Mouse (Mus musculus) spleen, postnatal 10 days (tissue): Measurements from ENCODE around the gene Coro2b.
A peak's percentile ranks its signal among the peaks of the same experiment; 100 is the strongest.

Experiments used
- DNase-seq, 2 experiments: peaks; one replicate each; pipeline ENCODE4 v3.0.0; 2021 to 2022; ENCODE audit warnings: low spot score in 2 of 2

Coro2b gene

GRCm38 (mm10) chr9:62438085-62438754 lies 98.6 kb downstream of the Coro2b start:
- DNase-seq = no peak

- DNase-seq = no peak
Measured at GRCm38 (mm10) chr9:62437446-62437845, 99.4 kb downstream of the Coro2b start.

GRCm38 (mm10) chr9:62435613-62436318 lies 101.1 kb downstream of the Coro2b start:
- DNase-seq = no peak

DNA sequence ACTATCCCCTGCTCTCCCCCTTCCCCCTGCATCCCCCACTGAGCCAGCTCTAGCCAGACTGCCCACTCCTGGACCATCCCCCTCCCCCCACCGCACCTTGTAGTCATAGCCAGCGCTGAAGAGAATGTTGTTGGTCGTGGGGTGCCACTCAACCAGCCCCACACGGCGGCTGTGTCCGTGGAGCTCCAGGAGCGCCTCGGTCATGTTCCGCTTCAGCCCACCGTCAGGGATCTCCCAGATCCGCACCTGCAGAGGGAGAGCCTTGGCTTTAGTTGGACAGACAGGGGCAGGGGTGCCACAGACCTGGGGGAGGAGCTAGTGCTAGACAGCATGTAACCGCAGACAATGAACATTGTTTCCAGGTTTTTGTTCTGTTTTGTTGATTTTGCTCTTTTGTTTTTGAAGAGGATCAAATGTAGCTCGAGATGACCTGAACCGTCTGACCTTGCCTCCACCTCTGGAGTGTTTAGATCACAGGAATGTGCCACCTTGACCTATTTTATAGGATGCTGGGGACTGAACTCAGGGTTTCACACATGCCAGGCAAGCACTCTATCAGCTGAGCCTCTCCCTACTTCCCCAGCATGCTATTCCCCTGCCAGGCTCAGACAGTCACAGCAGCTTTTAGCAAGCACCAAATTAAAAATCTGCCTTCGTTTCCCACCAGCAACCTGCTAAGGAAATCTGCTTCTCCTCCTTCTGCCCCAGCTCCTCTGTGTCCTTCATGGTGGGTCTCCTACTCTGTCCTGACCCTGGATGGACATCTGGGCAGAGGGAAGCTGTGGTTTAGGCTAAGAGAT lies 104.4 kb downstream of the Coro2b start:
- no peak for DNase-seq

DNA sequence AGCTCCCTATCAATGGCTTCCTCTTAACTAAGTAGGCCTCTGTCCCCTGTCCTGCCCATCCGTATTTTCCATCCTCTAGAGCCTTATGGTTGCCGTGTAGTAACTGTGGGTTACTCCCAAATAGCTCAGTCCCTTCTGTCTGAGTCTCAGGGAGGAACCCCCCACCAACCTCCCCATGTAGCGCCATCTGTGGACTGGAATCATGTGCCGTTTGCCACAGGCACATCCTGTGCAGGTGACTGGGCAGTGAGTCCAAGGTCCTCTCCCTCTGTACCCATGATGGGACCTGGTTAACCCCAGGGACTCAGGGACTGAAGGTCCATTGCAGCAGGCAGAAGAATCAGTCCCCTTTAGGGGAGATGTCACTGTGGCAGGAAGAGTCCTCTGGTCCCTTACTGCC lies 106.1 kb downstream of the Coro2b start:
- no peak for DNase-seq

DNA sequence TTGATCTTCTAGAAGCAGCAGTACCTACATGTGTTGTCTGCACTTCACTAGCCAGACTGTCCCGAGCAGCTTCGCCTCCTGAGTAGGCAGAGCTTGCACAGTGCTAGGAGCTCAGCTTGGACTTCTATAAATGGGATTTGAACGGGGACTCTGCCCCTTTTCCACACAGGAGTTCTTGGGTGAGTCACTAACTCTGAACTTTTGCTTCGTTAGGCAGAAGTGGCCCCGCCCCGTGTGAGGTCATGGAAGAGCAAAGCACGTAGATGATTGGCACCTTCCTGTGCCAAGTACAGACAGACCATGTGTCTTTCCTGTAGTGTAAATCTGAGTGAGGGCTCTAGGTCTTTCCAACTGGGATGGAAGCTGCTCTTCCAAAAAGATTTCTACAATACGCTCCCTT lies 109.8 kb downstream of the Coro2b start:
- peak in 1 of 2 experiments; percentile 36 for DNase-seq

GRCm38 (mm10) chr9:62426531-62426930 lies 110.3 kb downstream of the Coro2b start:
- DNase-seq = no peak

DNA sequence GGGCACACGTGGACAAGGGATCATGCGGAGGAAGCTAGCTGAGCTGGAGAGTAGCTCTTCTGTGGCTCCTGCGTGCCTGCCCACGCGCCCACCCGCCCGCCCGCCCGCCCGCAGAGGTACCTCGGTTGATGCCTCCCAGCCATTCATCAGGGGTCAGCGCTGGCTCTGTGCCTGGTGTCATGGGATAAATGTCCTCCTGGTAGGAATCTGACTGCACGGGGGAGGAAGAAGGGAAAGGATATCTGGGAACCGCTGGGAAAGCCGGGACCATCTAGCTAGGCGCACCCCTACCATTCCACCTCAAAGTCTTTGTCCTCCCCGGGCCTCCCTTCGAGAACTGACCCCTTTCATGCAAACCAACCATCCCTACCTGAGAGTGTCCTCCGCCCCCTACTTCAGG lies 110.8 kb downstream of the Coro2b start:
- DNase-seq = no peak

GRCm38 (mm10) chr9:62425265-62425664 lies 111.6 kb downstream of the Coro2b start:
- no peak for DNase-seq

GRCm38 (mm10) chr9:62423871-62424270 lies 113.0 kb downstream of the Coro2b start:
- no peak for DNase-seq

DNA sequence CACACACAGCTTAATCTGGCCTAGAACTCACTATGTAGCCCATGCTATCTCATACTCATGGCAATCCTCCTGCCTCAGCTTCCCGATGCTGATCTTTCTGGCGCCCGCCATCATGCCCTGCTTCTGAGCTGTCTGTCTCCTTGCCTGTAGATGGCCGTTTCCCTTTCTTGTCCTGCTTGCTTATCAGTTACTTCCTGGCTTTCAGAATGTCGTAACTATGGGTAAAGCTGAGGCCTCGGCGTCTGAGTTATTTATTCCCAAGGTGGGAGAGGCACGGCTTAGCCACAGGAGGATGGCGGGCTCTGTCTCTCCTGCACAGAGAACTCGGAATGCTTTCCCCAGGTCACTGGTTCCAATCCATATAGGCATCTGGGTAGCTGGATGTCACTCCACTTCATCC lies 113.9 kb downstream of the Coro2b start:
- DNase-seq = no peak

- no peak for DNase-seq
Measured at GRCm38 (mm10) chr9:62421911-62422310, 114.9 kb downstream of the Coro2b start.

GRCm38 (mm10) chr9:62421027-62421426 lies 115.8 kb downstream of the Coro2b start:
- DNase-seq = peak; percentile 38 to 73

DNA sequence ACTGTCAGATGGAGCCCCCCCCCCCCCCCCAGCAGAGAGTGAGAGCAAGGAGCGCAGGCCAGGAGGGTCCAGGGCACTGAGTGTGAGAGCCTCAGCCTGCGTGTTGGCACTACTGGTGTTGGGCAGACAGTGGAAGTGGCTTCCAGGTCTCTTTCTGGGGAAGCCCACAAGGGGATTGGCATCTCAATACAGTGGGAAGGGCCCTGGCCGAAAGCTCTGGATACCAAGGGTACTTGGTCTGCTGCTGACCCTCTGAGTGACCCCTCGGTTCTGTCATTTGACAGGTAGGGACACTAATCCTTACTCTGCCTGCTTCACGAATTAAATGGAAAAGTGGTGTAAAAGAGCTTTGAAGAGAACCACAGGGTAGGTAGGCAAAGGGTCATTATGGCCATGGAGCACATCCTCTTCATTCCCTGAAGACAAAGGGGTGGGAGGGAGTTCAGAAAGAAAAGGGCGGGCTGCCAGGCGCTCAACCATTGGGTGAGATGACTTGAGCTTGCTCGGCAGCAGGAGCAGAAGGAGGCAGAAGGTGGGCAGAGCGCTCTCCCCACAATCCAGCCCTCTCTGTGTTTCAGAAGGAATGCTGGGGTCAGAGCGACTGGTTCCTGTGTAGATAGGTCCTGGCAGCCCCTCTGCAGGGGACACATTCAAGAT lies 116.5 kb downstream of the Coro2b start:
- DNase-seq = no peak

DNA sequence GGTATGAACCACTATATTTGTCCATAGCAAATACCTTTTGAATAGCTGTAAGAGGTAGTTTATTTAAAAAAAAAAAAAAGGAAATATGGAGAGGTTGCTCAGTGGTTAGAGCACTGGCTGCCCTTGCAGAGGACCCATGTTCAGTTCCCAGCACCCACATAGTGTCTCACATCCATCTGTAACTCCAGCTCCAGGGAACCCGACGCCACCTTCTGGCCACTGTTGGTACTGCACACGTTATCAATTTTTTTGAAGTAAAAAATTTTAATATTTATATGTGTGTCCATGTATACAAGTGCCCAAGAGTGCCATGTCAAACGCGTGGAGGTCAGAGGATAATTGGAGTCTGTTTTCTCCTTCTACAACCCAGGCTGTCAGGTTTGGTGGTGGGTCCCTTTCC lies 118.1 kb downstream of the Coro2b start:
- no peak for DNase-seq

- DNase-seq = no peak
Measured at GRCm38 (mm10) chr9:62407357-62408146, 129.3 kb downstream of the Coro2b start.

DNA sequence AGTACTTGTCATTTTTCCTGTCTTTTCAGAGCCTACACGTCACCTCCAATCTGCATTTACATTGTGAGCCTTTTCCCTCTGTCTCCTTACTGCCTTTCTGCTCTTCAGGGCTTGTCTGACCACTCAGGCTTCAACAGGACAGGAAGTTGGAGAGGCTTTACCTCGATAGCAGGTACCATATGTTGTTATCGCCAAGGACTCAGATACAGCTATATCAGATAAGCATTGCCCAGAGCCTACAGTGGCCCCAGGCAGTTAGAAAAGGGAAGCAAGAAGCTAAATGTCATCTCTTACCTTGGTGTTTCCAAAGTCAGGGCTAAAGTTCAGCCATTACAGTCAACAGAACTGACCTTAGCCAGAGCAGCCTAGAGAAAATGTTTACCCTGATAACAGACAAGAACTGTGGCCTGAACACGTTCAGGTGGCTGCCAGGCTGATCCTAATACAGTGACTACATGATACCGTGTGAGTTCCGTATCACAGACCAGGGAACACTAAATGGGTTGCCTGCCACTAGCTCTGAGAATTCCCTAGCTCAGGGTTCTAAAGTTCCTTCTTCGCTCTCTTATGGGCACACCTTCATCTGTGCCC lies 130.3 kb downstream of the Coro2b start:
- no peak for DNase-seq

- no peak for DNase-seq
Measured at GRCm38 (mm10) chr9:62401589-62401988, 135.3 kb downstream of the Coro2b start.

- no peak for DNase-seq
Measured at GRCm38 (mm10) chr9:62400531-62401170, 136.2 kb downstream of the Coro2b start.

GRCm38 (mm10) chr9:62394163-62394562 lies 142.7 kb downstream of the Coro2b start:
- no peak for DNase-seq
